Mouse (Mus musculus) myocyte (in vitro differentiated cells): ENCODE results near the gene Pole4. TPM values are rescaled to one million over a fixed set of nuclear protein-coding genes. Genes with fewer than 3 reads are reported as not detected.

Source experiments
- H3K27me3 ChIP-seq: one replicate; pipeline ENCODE4 v1.6.1; 2011; ENCODE audit not compliant: control insufficient read depth, insufficient read depth, insufficient read length
- H3K36me3 ChIP-seq: one replicate; pipeline ENCODE4 v1.6.1; 2011; ENCODE audit not compliant: control insufficient read depth, insufficient read depth
- H3K4me2 ChIP-seq: one replicate; pipeline ENCODE4 v1.6.1; 2011; ENCODE audit warnings: low read depth, control low read depth
- H3K4me3 ChIP-seq: one replicate; pipeline ENCODE4 v1.5.1; 2011; ENCODE audit warnings: mild to moderate bottlenecking, control low read depth, moderate library complexity
- H3K79me2 ChIP-seq: one replicate; pipeline ENCODE4 v1.6.1; 2011; ENCODE audit not compliant: control insufficient read depth, insufficient read depth
- H3ac ChIP-seq: one replicate; pipeline ENCODE4 v1.6.1; 2011; ENCODE audit not compliant: control insufficient read depth, insufficient read length
- CEBPB ChIP-seq: IDR thresholded peaks from 2 replicates; pipeline ENCODE4 v1.6.1; 2011; ENCODE audit warnings: mild to moderate bottlenecking, moderate library complexity; ENCODE audit not compliant: poor library complexity, insufficient read depth, severe bottlenecking
- E2F4 ChIP-seq: IDR thresholded peaks from one replicate; pipeline ENCODE4 v1.6.1; 2011; ENCODE audit warnings: mild to moderate bottlenecking, control low read depth, moderate library complexity; ENCODE audit not compliant: insufficient read depth
- MAX ChIP-seq: IDR thresholded peaks from one replicate; pipeline ENCODE4 v1.6.1; 2011; ENCODE audit warnings: low read depth, mild to moderate bottlenecking, control low read depth
- MYOD1 ChIP-seq, 3 experiments: IDR thresholded peaks; one replicate each; pipeline ENCODE4 v1.6.1; 2011; ENCODE audit warnings: control low read depth in 2 of 3, low read depth in 2 of 3, mild to moderate bottlenecking in 2 of 3, moderate library complexity in 1 of 3; ENCODE audit not compliant: insufficient read length in 2 of 3, control insufficient read depth in 1 of 3
- MYOG ChIP-seq, 3 experiments: IDR thresholded peaks; one replicate each; pipeline ENCODE4 v1.6.1; 2011; ENCODE audit warnings: control low read depth in 2 of 3, low read depth in 2 of 3, mild to moderate bottlenecking in 2 of 3; ENCODE audit not compliant: insufficient read length in 2 of 3, control insufficient read depth in 1 of 3, insufficient read depth in 1 of 3
- POLR2A ChIP-seq: IDR thresholded peaks from one replicate; pipeline ENCODE4 v1.6.1; 2011; ENCODE audit warnings: low read depth, mild to moderate bottlenecking, control low read depth, moderate library complexity; ENCODE audit not compliant: insufficient read length
- POLR2AphosphoS2 ChIP-seq: IDR thresholded peaks from one replicate; pipeline ENCODE4 v1.6.1; 2011; ENCODE audit warnings: low read depth, control low read depth; ENCODE audit not compliant: insufficient read length
- REST ChIP-seq: IDR thresholded peaks from one replicate; pipeline ENCODE4 v1.6.1; 2011; ENCODE audit warnings: mild to moderate bottlenecking, control low read depth, moderate library complexity; ENCODE audit not compliant: insufficient read depth, insufficient read length
- SRF ChIP-seq: IDR thresholded peaks from one replicate; pipeline ENCODE4 v1.6.1; 2011; ENCODE audit warnings: low read depth; ENCODE audit not compliant: control insufficient read depth, insufficient read length
- TCF12 ChIP-seq: IDR thresholded peaks from one replicate; pipeline ENCODE4 v1.6.1; 2011; ENCODE audit warnings: mild to moderate bottlenecking, control low read depth; ENCODE audit not compliant: poor library complexity, insufficient read depth, severe bottlenecking
- TCF3 ChIP-seq: IDR thresholded peaks from one replicate; pipeline ENCODE4 v1.6.1; 2011; ENCODE audit warnings: low read depth, control low read depth; ENCODE audit not compliant: insufficient read length
- USF1 ChIP-seq: IDR thresholded peaks from one replicate; pipeline ENCODE4 v1.6.1; 2011; ENCODE audit warnings: low read depth, mild to moderate bottlenecking, control low read depth, moderate library complexity
- polyA plus RNA-seq: library from polyadenylated mRNA; unstranded; fragments of >200 nt; fragmentation: generic; extraction: Trizol; gene quantifications from one replicate; pipeline ENCODE4 v1.2.1, GENCODE M21; 2012; ENCODE audit warnings: missing spikeins

Gene Pole4
- 43.8 TPM for polyA plus RNA-seq

DNA sequence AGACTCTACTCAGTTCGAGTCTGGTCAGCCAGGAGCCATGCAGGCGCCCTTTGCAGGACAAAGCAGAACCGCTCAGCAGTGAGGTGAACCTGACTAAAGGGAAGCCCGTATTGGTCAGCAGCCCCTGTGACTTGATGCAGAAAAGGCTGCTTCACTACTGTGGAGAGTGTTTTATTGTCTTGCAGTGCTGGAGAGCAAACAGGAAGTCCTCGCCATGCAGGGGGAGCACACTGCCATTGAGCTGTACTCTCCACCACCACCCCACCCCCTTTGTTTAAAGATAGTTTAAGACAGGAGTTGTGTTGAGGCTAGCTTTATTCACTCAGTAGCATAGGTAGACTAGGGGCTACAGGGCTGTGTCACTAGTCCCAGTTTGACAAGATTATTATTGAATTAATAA lies at the start of gene Pole4:
Pole4 (minus strand) TSS at position 145 of the 400 bp plus-strand sequence.
- TF ChIP-seq E2F4 (no peak), MYOD1 (IDR thresholded peaks at IDR 0.05; ENCODE audit: control insufficient read depth in 1 of 3, insufficient read length in 2 of 3, low read depth in 2 of 3) (no peak), MAX (no peak), SRF (no peak), POLR2AphosphoS2 (no peak), TCF3 (no peak), MYOG (IDR thresholded peaks at IDR 0.05; ENCODE audit: control insufficient read depth in 1 of 3, insufficient read depth in 1 of 3, insufficient read length in 2 of 3, low read depth in 2 of 3) (no peak), REST (no peak), TCF12 (no peak), POLR2A (no peak), CEBPB (no peak), USF1 (no peak)
- no peak within 1 kb of the TSS for H3ac ChIP-seq
- H3K79me2 ChIP-seq = no peaks in the 10 kb centered on the region
- no peak within 1 kb of the TSS for H3K4me3 ChIP-seq
- H3K27me3 ChIP-seq = peaks cover 36% of the 10 kb centered on the region
- no peak within 1 kb of the TSS for H3K4me2 ChIP-seq
- no peaks in the 10 kb centered on the region for H3K36me3 ChIP-seq

DNA sequence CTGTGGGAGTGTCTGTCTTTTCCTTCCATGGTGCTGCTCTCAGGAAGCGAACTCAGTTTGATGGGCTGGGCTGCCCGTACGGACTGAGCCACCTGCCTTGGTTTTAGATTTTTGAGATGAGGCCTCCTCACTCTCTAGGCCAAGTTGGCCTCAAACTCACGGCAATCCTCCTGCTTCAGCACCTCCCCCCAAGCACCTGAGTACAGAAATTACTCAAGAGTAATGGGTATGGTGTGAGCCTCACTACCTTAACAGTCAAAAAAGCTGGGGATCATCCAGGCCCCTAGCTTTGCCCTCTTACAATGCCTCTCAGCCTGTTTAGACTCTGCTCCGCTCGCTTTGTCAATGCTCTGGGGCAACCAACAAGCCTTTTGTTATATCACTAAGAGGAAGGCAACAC lies 49.6 kb upstream of the Pole4 start:
- TF ChIP-seq SRF (no peak), TCF12 (no peak), USF1 (no peak), TCF3 (no peak), MAX (no peak), E2F4 (no peak), POLR2AphosphoS2 (no peak), REST (no peak), MYOD1 (IDR thresholded peaks at IDR 0.05; ENCODE audit: control insufficient read depth in 1 of 3, insufficient read length in 2 of 3, low read depth in 2 of 3) (no peak), POLR2A (no peak), MYOG (IDR thresholded peaks at IDR 0.05; ENCODE audit: control insufficient read depth in 1 of 3, insufficient read depth in 1 of 3, insufficient read length in 2 of 3, low read depth in 2 of 3) (no peak), CEBPB (no peak)
- no peak overlapping the region for H3K4me2 ChIP-seq
- H3K79me2 ChIP-seq = peaks cover 43% of the 10 kb centered on the region
- peaks cover 12% of the 10 kb centered on the region for H3K36me3 ChIP-seq
- no peak overlapping the region for H3ac ChIP-seq
- H3K4me3 ChIP-seq = no peak overlapping the region
- no peaks in the 10 kb centered on the region for H3K27me3 ChIP-seq

DNA sequence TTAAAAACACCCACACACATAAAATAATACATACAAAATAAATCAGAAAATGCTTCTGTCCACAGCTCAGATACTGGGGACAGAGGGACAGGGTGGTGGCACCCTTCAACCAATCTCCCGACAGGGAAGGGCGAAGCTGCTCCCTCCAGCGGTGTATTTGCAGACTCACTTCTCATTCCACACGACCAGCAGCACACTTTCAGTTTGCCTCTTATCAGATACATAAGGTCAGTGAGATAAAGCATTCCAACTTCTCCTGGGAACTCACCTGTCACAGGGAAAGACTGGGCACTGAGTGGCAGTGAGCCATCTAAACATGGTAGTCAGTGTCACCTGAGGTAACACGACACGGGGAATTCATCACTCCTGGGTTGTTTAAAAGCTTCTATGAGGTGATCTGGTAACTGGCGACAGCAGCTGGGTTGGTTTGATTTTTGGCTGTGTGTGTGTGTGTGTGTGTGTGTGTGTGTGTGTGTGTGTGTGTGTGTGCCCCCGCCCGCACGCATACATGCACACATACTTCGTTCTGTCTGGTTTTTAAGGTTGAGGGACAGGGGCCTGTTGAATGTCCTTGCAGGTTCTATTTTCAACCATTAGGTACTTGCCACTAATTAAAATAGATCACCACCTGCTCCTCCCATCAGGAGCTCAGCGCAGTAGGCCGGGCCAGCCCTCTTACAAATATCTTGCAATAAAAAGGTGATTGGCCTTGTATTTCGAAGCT lies 48.6 kb upstream of the Pole4 start:
- no peak overlapping the region for H3ac ChIP-seq
- TF ChIP-seq CEBPB (no peak), MYOG (IDR thresholded peaks at IDR 0.05; ENCODE audit: control insufficient read depth in 1 of 3, insufficient read depth in 1 of 3, insufficient read length in 2 of 3, low read depth in 2 of 3) (no peak), POLR2A (no peak), MYOD1 (IDR thresholded peaks at IDR 0.05; ENCODE audit: control insufficient read depth in 1 of 3, insufficient read length in 2 of 3, low read depth in 2 of 3) (peak in 2 of 3 experiments; percentile 55 to 77), TCF3 (no peak), TCF12 (no peak)
- H3K27me3 ChIP-seq = no peaks in the 10 kb centered on the region
- peak overlapping the region; percentile 69 for H3K4me2 ChIP-seq
- no peak overlapping the region for H3K4me3 ChIP-seq
- peaks cover 2% of the 10 kb centered on the region for H3K36me3 ChIP-seq
- H3K79me2 ChIP-seq = peaks cover 43% of the 10 kb centered on the region

DNA sequence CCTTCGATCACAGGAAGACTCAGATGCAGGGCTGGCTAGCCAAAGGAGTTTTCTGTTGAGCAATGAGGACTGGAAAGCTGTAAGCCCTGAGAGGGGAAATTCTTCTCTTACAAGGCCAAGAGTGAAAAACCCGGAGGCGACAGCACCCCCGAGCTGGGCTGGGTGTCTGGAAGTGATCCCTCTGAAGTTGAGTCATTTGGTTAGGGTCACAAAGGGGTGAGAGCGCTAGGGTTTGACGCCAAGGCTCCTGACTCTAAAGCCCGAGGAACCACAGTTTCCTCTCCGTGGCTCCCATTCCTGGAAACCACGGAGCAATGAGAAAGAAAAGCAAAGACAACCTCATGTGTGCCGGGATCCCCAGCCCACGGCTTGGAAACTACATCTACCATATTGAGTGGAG lies 47.9 kb upstream of the Pole4 start:
- no peak for TF ChIP-seq TCF3
- TF ChIP-seq CEBPB = 0 out of 2 replicates have a peak, but pooled peaks have one; percentile 26
- H3K27me3 ChIP-seq = no peaks in the 10 kb centered on the region
- peak overlapping the region; percentile 69 for H3K4me2 ChIP-seq
- no peak overlapping the region for H3K4me3 ChIP-seq
- no peaks in the 10 kb centered on the region for H3K36me3 ChIP-seq
- peaks cover 37% of the 10 kb centered on the region for H3K79me2 ChIP-seq
- no peak overlapping the region for H3ac ChIP-seq

DNA sequence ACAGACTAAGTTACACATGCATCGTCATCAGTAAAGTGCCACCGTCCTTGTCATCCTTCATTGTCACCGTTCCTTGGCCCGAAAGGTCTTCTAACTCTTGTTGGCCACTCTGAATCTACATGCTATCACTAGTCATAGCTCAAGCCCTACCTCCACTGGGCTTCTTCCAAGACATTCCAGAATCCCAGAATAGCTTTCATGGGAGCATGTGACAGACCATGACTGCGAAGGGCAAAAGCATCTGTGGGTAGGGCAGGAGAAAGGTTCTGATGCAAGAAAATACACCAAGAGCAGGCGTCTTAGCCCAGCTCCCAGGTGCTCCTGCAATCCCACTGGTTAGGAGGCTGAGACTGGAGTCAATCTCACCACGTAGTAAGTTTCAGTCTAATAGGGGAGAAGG lies 46.6 kb upstream of the Pole4 start:
- Histone ChIP-seq H3ac (no peak overlapping the region), H3K36me3 (no peaks in the 10 kb centered on the region), H3K4me2 (peak overlapping the region; percentile 46), H3K4me3 (no peak overlapping the region), H3K79me2 (peaks cover 36% of the 10 kb centered on the region), H3K27me3 (no peaks in the 10 kb centered on the region)
- TF ChIP-seq MYOD1 (IDR thresholded peaks at IDR 0.05; ENCODE audit: control insufficient read depth in 1 of 3, insufficient read length in 2 of 3, low read depth in 2 of 3) (no peak), SRF (no peak), REST (no peak), CEBPB (peak; percentile 40; the same call in 1 of the 2 replicates), USF1 (peak; percentile 30), MYOG (IDR thresholded peaks at IDR 0.05; ENCODE audit: control insufficient read depth in 1 of 3, insufficient read depth in 1 of 3, insufficient read length in 2 of 3, low read depth in 2 of 3) (peak in 1 of 3 experiments; percentile 41), POLR2A (no peak), MAX (no peak), TCF12 (no peak), TCF3 (no peak), E2F4 (no peak), POLR2AphosphoS2 (no peak)
